Mouse (Mus musculus) urinary bladder, postnatal 36 days (tissue): ENCODE measurements at regions not wholly inside any gene's neighbourhood (a gene's known extent, or its start where the extent isn't known, plus 50 kb on each side); places are given as distances from the start of the nearest gene placed in this dataset.

Experiments used
- DNase-seq, 2 experiments: peaks; one replicate each; pipeline ENCODE4 v3.0.0; 2022; ENCODE audit warnings: low spot score in 2 of 2, mixed read lengths in 1 of 2

DNA sequence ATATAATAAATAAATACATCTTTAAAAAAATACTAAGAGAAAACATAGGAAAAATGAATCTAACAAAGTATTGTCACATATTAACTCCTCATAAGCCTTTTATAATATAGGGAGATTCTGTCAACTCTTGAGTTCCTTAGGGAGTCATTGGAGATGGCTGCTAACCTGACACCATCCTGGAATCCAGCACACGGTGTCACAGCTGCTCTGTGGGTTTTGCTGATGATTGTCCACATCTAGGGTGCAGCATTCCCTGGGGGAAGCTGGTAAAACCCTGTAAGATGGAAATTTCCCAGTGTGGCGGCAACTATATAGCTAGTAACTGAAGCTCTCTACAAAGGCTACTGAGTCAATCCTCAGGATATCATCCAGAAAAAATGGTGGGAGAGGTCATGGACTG, 58.9 kb upstream of the E2f3 start:
- DNase-seq: no peak

DNA sequence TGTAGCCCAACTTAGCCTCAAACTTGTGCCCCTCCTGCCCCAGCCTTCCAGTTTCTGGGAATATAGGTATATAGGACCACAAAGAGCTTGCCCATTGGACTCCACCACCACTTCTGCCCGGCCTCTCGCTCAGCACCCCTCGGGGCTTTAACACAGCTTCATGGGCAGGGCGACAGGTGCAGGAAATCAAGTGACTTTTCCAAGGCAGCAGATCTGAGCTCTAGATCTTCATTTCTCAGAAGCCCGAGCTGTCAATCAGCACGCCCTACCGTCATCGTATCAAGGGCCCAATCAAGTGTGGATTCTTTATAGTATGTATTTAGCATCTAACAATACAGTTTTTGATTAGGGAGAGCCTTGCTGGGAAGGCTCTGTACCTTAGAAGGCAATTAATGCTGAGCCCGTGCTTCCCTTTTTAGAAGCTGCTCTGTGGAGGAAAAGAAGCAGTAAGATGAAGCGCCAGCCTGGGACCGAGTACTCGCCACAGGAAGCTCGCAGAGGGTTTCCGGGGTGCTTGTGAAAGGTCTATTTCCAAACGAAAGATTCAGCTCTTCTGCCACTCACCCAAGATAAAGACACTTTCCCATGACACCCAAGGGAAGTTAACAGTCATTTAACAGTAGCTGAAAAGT, 56.9 kb upstream of the E2f3 start:
- no peak for DNase-seq

DNA sequence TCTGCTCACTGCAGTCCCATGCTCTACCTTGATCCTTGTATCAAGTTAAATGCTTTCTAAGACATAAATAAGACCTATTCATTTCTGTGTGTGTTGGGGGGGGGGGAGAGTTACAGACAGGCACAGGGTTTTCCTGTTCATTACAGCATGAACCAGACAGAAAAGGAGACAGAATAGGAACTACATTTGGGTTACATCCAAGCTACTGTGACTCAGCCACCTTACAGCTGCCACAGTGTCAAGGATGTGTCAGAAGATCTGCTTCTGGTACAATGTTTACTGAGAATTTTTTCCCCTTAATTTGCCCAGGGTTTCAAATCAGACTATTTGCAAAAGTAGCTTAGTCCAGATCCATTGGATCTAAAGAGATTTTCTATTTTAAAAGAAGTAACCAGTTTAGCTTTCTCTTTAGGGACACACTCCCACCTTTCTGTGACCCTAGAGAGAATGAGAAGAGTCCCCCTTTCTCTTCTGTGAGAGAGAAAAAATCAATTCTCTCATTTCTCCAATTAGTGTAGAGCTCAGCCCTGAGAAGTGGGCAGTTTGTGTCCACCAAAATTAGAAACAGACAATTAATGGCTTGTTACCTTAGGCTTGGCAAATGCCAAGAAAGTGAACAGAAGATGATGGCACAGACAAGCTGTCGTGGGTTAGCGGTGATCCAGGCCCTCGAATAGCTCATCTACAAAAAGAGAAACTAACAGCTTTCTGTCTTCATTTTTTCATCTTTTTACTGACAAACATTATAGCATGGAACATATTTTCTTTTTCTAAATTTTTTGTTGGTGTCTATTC, 55.8 kb upstream of the E2f3 start:
- no peak for DNase-seq

DNA sequence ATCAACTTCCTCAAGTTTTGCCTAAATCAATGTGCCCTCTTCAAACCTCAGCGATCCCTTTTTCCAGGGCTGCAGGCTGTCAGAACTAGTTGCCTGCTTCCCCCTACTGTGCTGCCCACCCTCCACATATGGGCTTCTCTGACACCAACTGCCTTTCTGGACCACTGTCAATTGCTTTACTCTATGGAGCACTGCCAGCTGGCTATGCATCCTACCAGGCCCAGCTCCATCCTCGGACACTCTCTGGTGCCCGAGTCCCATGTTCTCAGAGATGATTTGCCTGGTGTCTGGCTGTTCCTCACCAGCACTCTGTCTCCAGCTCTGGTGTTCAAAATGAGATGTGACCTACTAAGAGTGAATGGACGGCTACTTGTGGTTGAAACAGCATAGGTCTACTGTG, 54.4 kb upstream of the E2f3 start:
- DNase-seq: no peak

DNA sequence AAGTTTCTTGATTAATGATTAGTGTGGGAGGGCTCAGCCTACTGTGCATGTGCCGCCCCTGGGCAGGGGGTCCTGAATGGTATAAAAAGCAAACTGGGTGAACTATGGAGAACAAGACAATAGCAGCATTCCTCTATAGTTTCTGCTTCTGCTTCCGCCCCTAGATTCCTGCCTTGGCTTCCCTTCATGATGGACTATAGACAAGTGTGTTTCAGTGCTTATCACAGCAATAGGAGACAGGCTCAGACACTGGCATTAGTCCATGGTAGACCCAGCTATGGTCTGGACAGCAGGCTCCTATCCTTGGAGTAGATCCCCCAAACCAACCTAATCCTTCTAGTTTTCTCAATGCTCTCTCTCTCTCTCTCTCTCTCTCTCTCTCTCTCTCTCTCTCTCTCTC, 53.9 kb upstream of the E2f3 start:
- DNase-seq: no peak

DNA sequence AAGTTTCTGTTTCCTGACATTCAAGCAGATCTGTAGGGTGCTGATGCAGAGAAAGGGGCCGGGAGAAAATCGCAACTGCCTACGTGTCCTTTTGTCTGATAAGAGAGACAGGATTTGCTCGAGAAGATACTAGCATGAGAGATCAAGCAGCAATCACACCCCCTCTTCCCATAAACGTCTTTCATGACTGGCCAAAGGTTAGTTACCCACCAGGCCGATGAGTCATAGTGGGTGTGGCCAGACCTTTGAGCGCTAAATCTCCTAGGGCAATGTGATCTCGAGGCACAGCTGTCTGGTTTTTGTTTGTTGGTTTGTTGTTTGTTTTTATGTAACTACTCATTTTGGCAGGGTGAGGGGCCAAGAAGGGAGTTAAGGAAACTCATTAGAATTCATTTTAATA, 50.7 kb upstream of the E2f3 start:
- DNase-seq: no peak

DNA sequence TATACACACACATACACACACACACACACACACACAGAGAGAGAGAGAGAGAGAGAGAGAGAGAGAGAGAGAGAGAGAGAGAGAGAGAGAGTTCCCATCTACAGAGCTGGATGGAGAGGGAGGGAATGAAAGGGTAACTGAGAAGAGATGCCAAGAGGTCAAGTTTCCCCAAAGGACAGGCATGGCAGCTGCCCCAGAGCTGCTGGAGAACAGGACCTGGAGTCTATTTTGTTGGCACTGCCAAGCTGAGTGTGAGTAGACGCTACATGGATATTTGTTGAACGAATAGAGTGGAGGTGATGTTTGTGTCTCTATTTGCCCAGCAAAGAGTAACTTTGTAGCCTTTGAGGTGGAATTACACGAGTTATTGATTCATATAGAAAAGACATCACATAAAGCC, 50.2 kb upstream of the E2f3 start:
- peak in 1 of 2 experiments; percentile 11 for DNase-seq
